Mouse (Mus musculus) intestine, embryonic 16.5 days (tissue): ENCODE measurements around the gene Specc1l. TPM values are rescaled to one million over a fixed set of nuclear protein-coding genes. Genes with fewer than 3 reads are reported as not detected.

Experiments used
- ATAC-seq: fragments of 200-750 bp; cut with Nextera tagmentation; 2 replicates; pipeline ENCODE4 v1.8.0; 2017; ENCODE audit warnings: moderate TSS enrichment, moderate library complexity
- H3K27ac ChIP-seq: fragments of 300-500 bp; sonication (generic); 2 replicates; pipeline ENCODE4 v1.5.1; 2014; ENCODE audit warnings: mild to moderate bottlenecking, low read length
- H3K27me3 ChIP-seq: fragments of 300-500 bp; sonication (generic); replicated peaks from 2 replicates; pipeline ENCODE4 v1.6.1; 2014; ENCODE audit warnings: low read length, control low read depth, mixed read lengths; ENCODE audit not compliant: control insufficient read depth, insufficient read depth
- H3K36me3 ChIP-seq: fragments of 300-500 bp; sonication (generic); 2 replicates; pipeline ENCODE4 v1.6.1; 2014; ENCODE audit warnings: low read length, control low read depth; ENCODE audit not compliant: control insufficient read depth, insufficient read depth
- H3K4me1 ChIP-seq: fragments of 300-500 bp; sonication (generic); 2 replicates; pipeline ENCODE4 v1.6.1; 2014; ENCODE audit warnings: low read length, control low read depth, mixed read lengths; ENCODE audit not compliant: control insufficient read depth, insufficient read depth
- H3K4me2 ChIP-seq: fragments of 300-500 bp; sonication (generic); 2 replicates; pipeline ENCODE4 v1.6.1; 2014; ENCODE audit warnings: low read depth, low read length, control low read depth
- H3K4me3 ChIP-seq: fragments of 300-500 bp; sonication (generic); 2 replicates; pipeline ENCODE4 v1.5.1; 2014; ENCODE audit warnings: mild to moderate bottlenecking, low read length
- H3K9ac ChIP-seq: fragments of 300-500 bp; sonication (generic); 2 replicates; pipeline ENCODE4 v1.6.1; 2014; ENCODE audit warnings: low read depth, low read length
- H3K9me3 ChIP-seq: fragments of 300-500 bp; sonication (generic); 2 replicates; pipeline ENCODE4 v1.6.1; 2016; ENCODE audit warnings: low read length, control low read depth; ENCODE audit not compliant: control insufficient read depth
- WGBS: fragments of 180-500 bp; shearing (Covaris S2); extraction: QIAGEN DNeasy Blood & Tissue Kit; methylation state at CpG from one replicate; pipeline ENCODE4 v1.1.7; 2014; 5-methylcytosine and 5-hydroxymethylcytosine counted together
- polyA plus RNA-seq: library from polyadenylated mRNA; unstranded; fragments of >200 nt; fragmentation: Nextera tagmentation; extraction: Ambion mirVana; gene quantifications from 2 replicates; pipeline ENCODE4 v1.2.1, GENCODE M21; 2015

Specc1l gene
- polyA plus RNA-seq, 1 experiment from 2014 or later, result 22.1 TPM

GRCm38 (mm10) chr10:75312361-75312760, 100.5 kb downstream of the Specc1l start:
- H3K4me2 ChIP-seq, result no peak overlapping the region
- WGBS, result 81% methylated on average over 7 of the region's 7 CpGs
- peaks cover 10% of the 10 kb centered on the region for H3K36me3 ChIP-seq
- H3K9ac ChIP-seq, result no peak overlapping the region
- peaks cover 15% of the 10 kb centered on the region for H3K4me1 ChIP-seq
- H3K27me3 ChIP-seq, result peaks cover 7% of the 10 kb centered on the region; the same call in 1 of the 2 replicates
- no peak for ATAC-seq
- no peaks in the 10 kb centered on the region for H3K9me3 ChIP-seq
- H3K27ac ChIP-seq, result no peak overlapping the region
- H3K4me3 ChIP-seq, result no peak overlapping the region

DNA sequence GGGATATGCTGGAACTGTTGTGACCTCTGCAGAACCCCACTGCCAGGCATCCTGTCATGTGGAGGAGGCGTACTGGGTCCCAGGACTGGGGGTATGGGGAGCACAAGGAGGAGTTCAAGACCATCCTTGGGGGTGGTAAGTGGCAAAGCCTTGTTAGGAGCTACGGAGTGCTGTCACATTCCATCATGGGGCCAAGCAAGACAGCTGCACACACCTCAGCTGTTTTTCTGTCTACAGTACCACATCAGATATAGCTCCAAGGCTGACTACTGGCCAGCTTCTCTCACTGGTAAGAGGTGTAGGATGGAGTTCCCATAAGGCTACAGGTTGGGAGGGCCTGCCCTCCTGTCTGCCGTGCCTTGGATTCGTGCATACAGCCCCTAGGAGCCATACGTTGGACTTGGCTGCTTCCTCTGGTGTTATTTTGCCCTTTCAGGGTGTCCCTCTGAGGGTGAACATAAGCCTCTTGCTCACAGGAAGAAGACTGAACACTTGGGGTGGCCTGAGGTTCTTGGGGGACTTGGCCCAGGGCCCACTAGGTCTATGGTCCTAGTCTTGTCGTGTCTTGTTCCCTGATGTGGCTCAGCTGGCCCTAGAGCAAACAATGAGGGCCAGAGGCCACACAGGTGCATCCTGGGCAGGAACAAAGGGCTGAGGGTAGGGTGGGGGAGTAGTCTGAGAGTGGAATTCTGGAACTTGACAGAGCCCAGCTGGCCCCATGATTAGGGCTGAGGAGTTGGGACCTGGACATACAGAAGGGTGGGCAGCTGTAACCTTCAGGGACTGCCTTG, 102.5 kb downstream of the Specc1l start:
- Histone ChIP-seq H3K27me3 (peaks cover 17% of the 10 kb centered on the region; the same call in 1 of the 2 replicates), H3K4me2 (no peak overlapping the region), H3K36me3 (peaks cover 8% of the 10 kb centered on the region), H3K4me1 (peaks cover 18% of the 10 kb centered on the region), H3K4me3 (no peak overlapping the region), H3K9me3 (no peaks in the 10 kb centered on the region), H3K9ac (no peak overlapping the region), H3K27ac (0 out of 2 replicates have a peak overlapping the region, but pooled peaks have one; percentile 15)
- peak; percentile 34; the same call in 1 of the 2 replicates for ATAC-seq
- 57% methylated on average over 6 of the region's 6 CpGs for WGBS

- no peak for ATAC-seq
- 76% methylated on average over 8 of the region's 8 CpGs for WGBS
Observed at GRCm38 (mm10) chr10:75315756-75316155, 103.9 kb downstream of the Specc1l start.

GRCm38 (mm10) chr10:75316472-75316871, 104.6 kb downstream of the Specc1l start:
- peaks cover 19% of the 10 kb centered on the region; the same call in 1 of the 2 replicates for H3K27me3 ChIP-seq
- peak; percentile 18; the same call in 1 of the 2 replicates for ATAC-seq

More at GRCm38 (mm10) chr10:75315756-75316155, 103.9 kb downstream of the Specc1l start:
- H3K9me3 ChIP-seq, result no peaks in the 10 kb centered on the region
- no peak overlapping the region for H3K27ac ChIP-seq
- peaks cover 18% of the 10 kb centered on the region for H3K4me1 ChIP-seq
- H3K4me3 ChIP-seq, result no peak overlapping the region
- H3K4me2 ChIP-seq, result no peak overlapping the region
- H3K27me3 ChIP-seq, result peaks cover 19% of the 10 kb centered on the region; the same call in 1 of the 2 replicates
- peaks cover 5% of the 10 kb centered on the region for H3K36me3 ChIP-seq
- no peak overlapping the region for H3K9ac ChIP-seq

GRCm38 (mm10) chr10:75316872-75316907, 104.8 kb downstream of the Specc1l start, which contains the start of gene Adora2a:
Gene Adora2a, plus strand, starts transcription at chr10:75316877.
- Histone ChIP-seq H3K36me3 (0 out of 2 replicates have a peak, but pooled peaks cover 4% of the 10 kb centered on the region), H3K4me1 (peaks cover 18% of the 10 kb centered on the region), H3K9ac (peak within 1 kb of the TSS; percentile 71), H3K4me2 (peak within 1 kb of the TSS; percentile 95), H3K4me3 (peak within 1 kb of the TSS; percentile 59), H3K27ac (no peak within 1 kb of the TSS), H3K9me3 (no peaks in the 10 kb centered on the region), H3K27me3 (peaks cover 19% of the 10 kb centered on the region; the same call in 1 of the 2 replicates)
- WGBS, result 0% methylated on average over 3 of the region's 4 CpGs
- no peak; the same call in 1 of the 2 replicates for ATAC-seq

More at GRCm38 (mm10) chr10:75316472-75316871, 104.6 kb downstream of the Specc1l start:
- peaks cover 18% of the 10 kb centered on the region for H3K4me1 ChIP-seq
- no peaks in the 10 kb centered on the region for H3K9me3 ChIP-seq
- peak overlapping the region; percentile 59 for H3K4me3 ChIP-seq
- H3K36me3 ChIP-seq, result 0 out of 2 replicates have a peak, but pooled peaks cover 4% of the 10 kb centered on the region
- H3K9ac ChIP-seq, result peak overlapping the region; percentile 71
- H3K27ac ChIP-seq, result no peak overlapping the region
- 7% methylated on average over 7 of the region's 9 CpGs for WGBS
- H3K4me2 ChIP-seq, result peak overlapping the region; percentile 95

DNA sequence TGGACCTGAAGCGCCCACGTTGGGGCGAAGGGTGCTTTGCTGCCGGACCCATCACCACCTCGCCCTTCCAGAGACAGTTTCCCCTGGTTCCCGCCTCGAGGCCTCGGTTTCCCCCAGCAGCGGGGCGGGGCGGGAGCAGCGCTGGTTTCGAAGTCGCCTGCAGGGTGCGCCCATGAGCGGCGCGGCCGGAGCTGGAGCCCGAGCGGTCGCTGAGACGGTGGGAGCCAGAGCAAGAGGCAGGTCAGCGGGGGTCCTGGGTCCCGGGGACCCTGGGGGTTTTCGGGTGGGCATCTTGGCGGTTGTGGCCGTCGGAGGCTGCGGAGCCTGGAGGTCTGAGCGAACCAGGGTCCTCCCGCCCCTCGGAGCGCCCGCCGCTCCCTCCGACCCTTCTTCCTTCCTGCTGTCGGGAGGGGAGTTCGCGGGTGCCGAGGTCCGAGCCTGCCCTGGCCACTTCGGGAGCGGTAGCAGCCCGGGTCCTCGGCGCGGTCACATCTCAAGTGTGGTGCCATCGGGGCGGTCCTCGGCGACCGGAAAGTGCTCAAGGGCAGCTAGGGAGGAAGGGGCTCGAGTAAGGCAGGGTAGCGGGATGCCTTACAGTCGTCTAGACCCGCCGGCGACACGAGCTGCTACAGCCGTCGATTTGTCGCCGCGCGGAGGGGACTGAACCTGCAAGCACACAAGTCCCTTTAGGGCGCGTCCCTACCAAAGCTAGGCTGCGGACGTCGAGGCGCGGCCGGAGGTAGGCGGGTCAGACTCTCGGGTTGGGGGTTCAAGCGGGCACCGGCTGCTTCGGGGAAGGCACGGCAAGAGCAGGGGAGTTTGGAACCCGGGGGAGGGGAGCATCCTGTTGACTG, 105.3 kb downstream of the Specc1l start:
- Histone ChIP-seq H3K27me3 (peaks cover 19% of the 10 kb centered on the region; the same call in 1 of the 2 replicates), H3K4me2 (peak overlapping the region; percentile 95), H3K9me3 (no peaks in the 10 kb centered on the region), H3K27ac (no peak overlapping the region), H3K9ac (peak overlapping the region; percentile 71), H3K4me1 (peaks cover 18% of the 10 kb centered on the region), H3K4me3 (peak overlapping the region; percentile 59), H3K36me3 (0 out of 2 replicates have a peak, but pooled peaks cover 3% of the 10 kb centered on the region)
- ATAC-seq, result peak; percentile 78
- under 1% methylated on average over 81 of the region's 81 CpGs for WGBS

DNA sequence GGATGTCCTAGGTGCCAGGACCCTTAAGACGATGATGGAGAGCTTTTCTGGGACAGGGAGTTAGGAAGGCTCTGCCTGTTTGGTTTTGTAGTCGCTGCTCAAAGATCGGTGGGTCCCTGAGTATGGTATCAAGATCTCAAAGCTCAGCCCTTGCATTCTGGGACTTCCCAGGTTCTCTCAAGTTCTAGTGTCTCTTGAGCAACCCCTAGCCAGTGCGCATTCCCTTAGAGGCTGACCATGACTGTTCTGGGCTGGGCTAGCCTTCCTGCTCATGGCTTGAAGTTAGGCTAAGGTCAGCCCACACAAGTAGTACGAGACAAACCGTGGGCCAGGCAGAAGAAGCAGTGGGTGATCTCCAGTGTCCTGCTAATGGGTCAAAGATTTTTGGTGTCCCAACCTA, 106.3 kb downstream of the Specc1l start:
- H3K36me3 ChIP-seq, result no peaks in the 10 kb centered on the region
- no peak for ATAC-seq
- peaks cover 18% of the 10 kb centered on the region for H3K4me1 ChIP-seq
- no peak overlapping the region for H3K9ac ChIP-seq
- peak overlapping the region; percentile 59 for H3K4me3 ChIP-seq
- peaks cover 19% of the 10 kb centered on the region; the same call in 1 of the 2 replicates for H3K27me3 ChIP-seq
- 76% methylated on average over 6 of the region's 6 CpGs for WGBS
- H3K4me2 ChIP-seq, result 0 out of 2 replicates have a peak overlapping the region, but pooled peaks have one; percentile 9
- no peak overlapping the region for H3K27ac ChIP-seq
- no peaks in the 10 kb centered on the region for H3K9me3 ChIP-seq

DNA sequence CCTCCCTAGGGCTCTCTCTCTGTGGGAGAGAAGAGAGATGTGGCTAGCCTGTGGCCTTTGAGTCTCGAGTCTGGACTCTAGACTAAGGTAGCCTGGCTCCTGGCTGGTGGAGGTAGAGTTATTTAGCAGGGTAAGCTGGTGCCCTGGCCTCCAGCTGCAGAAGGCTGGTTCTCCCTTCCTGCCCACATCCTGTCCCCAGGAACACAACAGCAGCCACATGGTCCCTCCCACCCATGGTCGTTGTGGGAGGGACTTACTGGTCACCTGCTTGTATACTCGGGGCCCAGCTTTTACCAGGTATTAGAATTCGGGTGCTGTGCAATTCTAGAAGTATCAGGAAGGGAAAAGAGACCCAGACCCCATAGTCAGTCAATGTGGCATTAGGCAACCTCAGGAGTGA, 108.4 kb downstream of the Specc1l start:
- 57% methylated on average over 4 of the region's 4 CpGs for WGBS

DNA sequence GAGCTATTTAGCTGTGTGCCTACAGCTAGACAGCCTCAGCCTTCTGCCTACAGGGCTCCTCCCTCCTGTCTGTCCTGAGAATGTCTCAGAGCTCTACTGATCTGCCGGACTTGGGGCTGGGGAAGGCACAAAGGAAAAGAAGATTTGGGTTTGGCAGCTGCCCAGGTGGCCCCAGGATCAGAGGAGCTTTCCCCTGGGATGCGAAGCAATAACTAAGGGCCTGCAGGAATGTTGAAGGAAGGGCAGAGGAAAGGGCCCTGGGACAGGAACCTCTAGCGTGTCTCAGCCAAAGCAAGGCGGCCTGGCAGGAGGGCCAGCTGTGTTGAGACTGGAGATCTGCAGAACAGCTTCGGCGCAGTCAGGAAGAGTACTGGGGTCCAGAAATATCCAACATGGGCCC, 111.1 kb downstream of the Specc1l start:
- Histone ChIP-seq H3K4me1 (no peaks in the 10 kb centered on the region), H3K36me3 (no peaks in the 10 kb centered on the region), H3K27me3 (peaks cover 6% of the 10 kb centered on the region; the same call in 1 of the 2 replicates), H3K4me2 (no peak overlapping the region), H3K4me3 (no peak overlapping the region), H3K9ac (no peak overlapping the region), H3K27ac (no peak overlapping the region), H3K9me3 (no peaks in the 10 kb centered on the region)
- 68% methylated on average over 6 of the region's 6 CpGs for WGBS
- no peak for ATAC-seq

More for the DNA sequence above, 108.4 kb downstream of the Specc1l start:
- no peak overlapping the region for H3K4me3 ChIP-seq
- ATAC-seq, result no peak
- peaks cover 19% of the 10 kb centered on the region; the same call in 1 of the 2 replicates for H3K27me3 ChIP-seq
- H3K9ac ChIP-seq, result no peak overlapping the region
- no peak overlapping the region for H3K27ac ChIP-seq
- H3K4me1 ChIP-seq, result peaks cover 10% of the 10 kb centered on the region; the same call in 1 of the 2 replicates
- no peaks in the 10 kb centered on the region for H3K36me3 ChIP-seq
- H3K4me2 ChIP-seq, result no peak overlapping the region
- H3K9me3 ChIP-seq, result no peaks in the 10 kb centered on the region
